Mouse (Mus musculus): ENCODE measurements around the gene Nkiras2. TPM values are rescaled to one million over a fixed set of nuclear protein-coding genes. Genes with fewer than 3 reads are reported as not detected.
A peak's percentile ranks its signal among the peaks of the same experiment; 100 is the strongest.

Gene Nkiras2
- polyA plus RNA-seq (2012; ENCODE audit: insufficient read depth, insufficient read length, low replicate concordance, missing spikeins), result not detected in 2 replicates

DNA sequence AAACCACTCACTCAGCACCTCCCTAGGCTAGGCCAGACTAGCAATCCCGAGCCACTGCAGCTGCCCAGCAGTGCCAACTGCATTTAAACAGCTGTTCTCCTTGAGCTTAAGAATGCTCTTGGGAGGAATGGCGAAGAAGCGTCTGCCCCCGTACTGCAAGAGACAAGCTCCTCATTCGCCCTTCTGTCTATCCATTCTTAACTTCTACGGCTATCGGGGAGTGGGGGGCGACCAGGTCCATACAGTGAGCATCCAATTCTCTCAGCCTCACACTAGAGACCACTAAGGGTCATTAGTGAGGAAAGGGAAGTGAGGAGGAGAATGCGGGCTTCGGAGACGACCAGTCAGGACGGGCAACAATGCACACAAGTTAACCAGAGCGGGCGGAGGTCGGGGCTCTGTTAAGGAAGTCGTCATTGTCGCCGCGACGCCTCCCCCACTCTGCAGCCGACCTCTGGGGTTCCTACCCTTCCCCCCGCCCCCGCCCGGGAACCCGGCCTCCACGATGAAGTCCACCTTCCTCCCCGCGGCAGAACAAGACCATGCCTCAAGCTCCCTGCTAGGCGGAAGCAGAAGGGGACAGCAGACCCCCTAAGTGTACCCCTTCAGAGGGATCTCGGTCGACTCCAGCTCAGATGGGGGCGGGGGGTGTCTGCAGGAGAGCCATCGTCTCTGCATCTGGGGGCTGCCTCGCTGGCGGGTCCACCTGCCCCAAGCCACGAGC lies at the start of gene Nkiras2:
Nkiras2 (plus strand) TSS at position 484 of the 724 bp plus-strand sequence.
- peak within 1 kb of the TSS; percentile 75 for H3K4me3 ChIP-seq (ENCODE audit: insufficient read depth, low read depth, low read length)
- TF ChIP-seq CTCF (IDR thresholded peaks at IDR 0.05; ENCODE audit: insufficient read depth, low read depth, low read length) (no peak), POLR2A (IDR thresholded peaks at IDR 0.05; ENCODE audit: insufficient read depth, low read depth, low read length) (no peak)
- peaks cover 10% of the 10 kb centered on the region for H3K4me1 ChIP-seq (ENCODE audit: control insufficient read depth, insufficient read depth, low read length)
- under 1% methylated on average over 36 of the region's 36 CpGs for WGBS
- peak within 1 kb of the TSS; percentile 83 for H3K27ac ChIP-seq (ENCODE audit: insufficient read depth, low read depth, low read length)

- TF ChIP-seq CTCF (IDR thresholded peaks at IDR 0.05; ENCODE audit: insufficient read depth, low read depth, low read length) (no peak), POLR2A (IDR thresholded peaks at IDR 0.05; ENCODE audit: insufficient read depth, low read depth, low read length) (no peak)
- H3K4me3 ChIP-seq (ENCODE audit: insufficient read depth, low read depth, low read length), result no peak overlapping the region
- H3K4me1 ChIP-seq (ENCODE audit: control insufficient read depth, insufficient read depth, low read length), result peaks cover 14% of the 10 kb centered on the region
- no peak overlapping the region for H3K27ac ChIP-seq (ENCODE audit: insufficient read depth, low read depth, low read length)
- 74% methylated on average over 9 of the region's 9 CpGs for WGBS
These were observed 49.3 kb upstream of the Nkiras2 start for GRCm38 (mm10) chr11:100569789-100570188.

DNA sequence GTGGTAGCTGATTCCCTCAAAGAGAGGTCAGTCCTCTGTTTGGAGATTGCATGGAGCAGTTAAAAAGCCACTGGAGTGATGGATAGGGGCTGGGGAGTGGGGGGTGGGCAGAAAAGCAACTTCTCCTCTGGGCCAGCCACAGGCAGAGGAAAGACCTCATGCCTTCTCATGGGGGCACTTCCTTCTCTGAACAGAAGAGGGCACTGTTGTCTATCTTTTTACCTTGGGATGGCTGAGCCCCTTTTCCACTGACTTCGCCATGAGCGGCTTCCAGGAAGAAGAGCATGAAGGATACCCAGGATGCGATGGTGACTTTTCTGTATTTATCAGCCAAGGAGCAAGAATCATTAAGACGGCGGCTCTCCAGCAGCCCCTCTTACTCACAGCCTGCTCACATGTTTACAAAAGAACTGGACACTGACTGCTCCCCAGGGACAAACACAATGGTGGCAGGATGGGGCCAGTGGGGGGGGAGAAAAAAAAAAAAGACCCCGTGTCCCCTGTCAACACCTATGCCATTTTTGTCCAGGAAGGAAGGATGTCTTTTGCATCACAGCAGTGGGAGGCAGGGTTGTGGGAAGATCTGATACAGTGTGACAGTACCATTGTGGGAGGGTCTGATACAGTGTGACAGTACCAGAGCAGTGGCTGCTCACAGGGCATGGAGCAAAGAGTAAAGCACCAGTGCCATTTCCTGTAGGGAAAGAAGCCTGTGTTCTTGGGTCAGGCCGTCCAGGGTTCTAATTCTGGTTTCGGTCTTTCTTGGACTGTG lies 48.4 kb upstream of the Nkiras2 start:
- TF ChIP-seq CTCF (IDR thresholded peaks at IDR 0.05; ENCODE audit: insufficient read depth, low read depth, low read length), result peak; percentile 6; the same call in 1 of the 2 replicates
- TF ChIP-seq POLR2A (IDR thresholded peaks at IDR 0.05; ENCODE audit: insufficient read depth, low read depth, low read length), result no peak
- 4% methylated on average over 8 of the region's 8 CpGs for WGBS
- H3K4me3 ChIP-seq (ENCODE audit: insufficient read depth, low read depth, low read length), result peak overlapping the region; percentile 37
- peaks cover 17% of the 10 kb centered on the region for H3K4me1 ChIP-seq (ENCODE audit: control insufficient read depth, insufficient read depth, low read length)
- H3K27ac ChIP-seq (ENCODE audit: insufficient read depth, low read depth, low read length), result no peak overlapping the region

DNA sequence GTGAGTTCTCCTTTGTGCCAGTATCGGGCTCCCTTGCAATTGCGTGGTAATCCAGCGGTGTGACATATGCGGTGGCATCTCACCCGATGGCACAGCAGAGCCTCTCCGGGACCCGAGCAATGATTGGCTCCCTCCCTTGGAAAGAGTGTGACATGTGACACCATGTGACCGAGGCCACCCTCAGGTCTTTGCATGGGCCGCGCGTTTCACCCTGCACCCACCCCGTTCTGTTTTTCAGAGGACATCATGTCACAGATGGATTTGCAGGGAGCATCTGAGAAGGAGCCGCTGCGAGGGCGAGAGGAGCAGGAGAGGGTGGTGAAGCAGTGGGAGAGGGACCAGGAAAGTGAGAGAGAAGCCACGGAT lies 47.9 kb upstream of the Nkiras2 start:
- no peak overlapping the region for H3K27ac ChIP-seq (ENCODE audit: insufficient read depth, low read depth, low read length)
- peak overlapping the region; percentile 37 for H3K4me3 ChIP-seq (ENCODE audit: insufficient read depth, low read depth, low read length)
- 6% methylated on average over 16 of the region's 16 CpGs for WGBS
- peaks cover 22% of the 10 kb centered on the region for H3K4me1 ChIP-seq (ENCODE audit: control insufficient read depth, insufficient read depth, low read length)
- no peak for TF ChIP-seq POLR2A (IDR thresholded peaks at IDR 0.05; ENCODE audit: insufficient read depth, low read depth, low read length)
- no peak for TF ChIP-seq CTCF (IDR thresholded peaks at IDR 0.05; ENCODE audit: insufficient read depth, low read depth, low read length)

GRCm38 (mm10) chr11:100574188-100574587 lies 44.9 kb upstream of the Nkiras2 start:
- WGBS, result 85% methylated on average over 3 of the region's 3 CpGs
- H3K4me3 ChIP-seq (ENCODE audit: insufficient read depth, low read depth, low read length), result peak overlapping the region; percentile 77; the same call in 1 of the 2 replicates
- H3K27ac ChIP-seq (ENCODE audit: insufficient read depth, low read depth, low read length), result no peak overlapping the region
- TF ChIP-seq POLR2A (IDR thresholded peaks at IDR 0.05; ENCODE audit: insufficient read depth, low read depth, low read length) (no peak), CTCF (IDR thresholded peaks at IDR 0.05; ENCODE audit: insufficient read depth, low read depth, low read length) (no peak)
- peaks cover 32% of the 10 kb centered on the region for H3K4me1 ChIP-seq (ENCODE audit: control insufficient read depth, insufficient read depth, low read length)

DNA sequence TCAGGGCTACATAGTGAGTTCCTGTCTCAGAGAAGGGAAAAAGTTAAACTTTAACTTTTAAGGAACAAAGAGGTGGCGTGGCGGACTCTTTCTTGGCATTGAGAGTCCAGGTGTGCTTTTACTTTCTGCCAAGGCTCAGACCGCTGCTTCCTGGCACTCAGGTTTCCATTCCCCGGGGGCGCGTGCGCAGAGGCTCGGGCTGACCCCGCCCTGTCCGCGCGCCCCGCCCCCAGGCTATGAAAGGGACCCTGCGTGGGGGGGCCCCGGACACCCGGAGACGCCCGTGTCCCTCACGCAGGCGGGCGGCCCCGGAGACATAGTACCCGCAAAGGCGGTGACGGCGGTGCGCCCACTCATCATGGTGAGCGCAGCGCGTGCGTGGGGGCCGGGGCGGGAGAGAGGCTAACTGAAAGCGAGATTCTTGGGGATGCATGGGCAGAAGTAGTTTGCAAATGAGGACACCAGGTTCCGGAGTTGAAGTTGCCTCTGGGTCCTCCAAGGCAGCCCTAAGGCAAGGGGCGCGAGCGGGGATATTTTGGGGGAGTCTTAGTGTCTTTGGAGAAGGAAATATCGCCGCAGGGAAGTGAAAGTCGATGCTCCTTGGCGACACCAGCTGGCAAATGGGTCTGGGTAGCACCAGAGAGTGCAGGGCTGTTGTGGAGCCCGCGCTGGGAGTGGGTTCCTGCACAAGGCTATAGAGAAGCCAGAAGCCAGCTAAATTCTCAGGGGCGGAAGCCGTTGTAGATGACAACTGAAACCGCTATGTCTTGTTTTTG lies 44.1 kb upstream of the Nkiras2 start, which contains the start of gene Cnp:
Cnp (plus strand) TSS at position 197 of the 776 bp plus-strand sequence.
- Histone ChIP-seq H3K4me1 (ENCODE audit: control insufficient read depth, insufficient read depth, low read length) (peaks cover 32% of the 10 kb centered on the region), H3K27ac (ENCODE audit: insufficient read depth, low read depth, low read length) (peak within 1 kb of the TSS; percentile 78), H3K4me3 (ENCODE audit: insufficient read depth, low read depth, low read length) (peak within 1 kb of the TSS; percentile 77)
- 2% methylated on average over 47 of the region's 47 CpGs for WGBS
- TF ChIP-seq POLR2A (IDR thresholded peaks at IDR 0.05; ENCODE audit: insufficient read depth, low read depth, low read length), result peak; percentile 40; the same call in 1 of the 2 replicates
- no peak for TF ChIP-seq CTCF (IDR thresholded peaks at IDR 0.05; ENCODE audit: insufficient read depth, low read depth, low read length)

DNA sequence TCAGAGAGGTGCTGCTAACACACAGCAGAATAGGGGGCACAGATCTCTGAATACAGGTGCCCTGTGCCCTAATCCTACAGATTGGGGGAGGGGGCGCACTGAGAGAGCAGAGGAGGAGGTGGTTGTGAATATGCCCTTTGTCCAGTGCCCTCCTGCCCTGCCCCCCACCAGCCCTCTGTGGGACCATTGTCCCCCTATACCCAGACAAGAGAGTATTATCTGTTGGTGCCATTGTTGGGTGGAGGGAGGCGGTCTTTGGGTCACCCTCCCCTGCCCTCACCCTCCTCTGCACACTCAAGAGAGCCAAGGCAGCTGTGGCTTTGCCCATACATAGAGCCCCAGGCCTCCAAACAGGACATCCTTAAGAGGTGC lies 43.6 kb upstream of the Nkiras2 start:
- Histone ChIP-seq H3K4me3 (ENCODE audit: insufficient read depth, low read depth, low read length) (peak overlapping the region; percentile 77), H3K27ac (ENCODE audit: insufficient read depth, low read depth, low read length) (peak overlapping the region; percentile 78; the same call in 1 of the 2 replicates), H3K4me1 (ENCODE audit: control insufficient read depth, insufficient read depth, low read length) (peaks cover 32% of the 10 kb centered on the region)
- 37% methylated on average over 2 of the region's 2 CpGs for WGBS
- TF ChIP-seq CTCF (IDR thresholded peaks at IDR 0.05; ENCODE audit: insufficient read depth, low read depth, low read length) (no peak), POLR2A (IDR thresholded peaks at IDR 0.05; ENCODE audit: insufficient read depth, low read depth, low read length) (no peak)

GRCm38 (mm10) chr11:100576256-100576655 lies 42.8 kb upstream of the Nkiras2 start:
- peak overlapping the region; percentile 5; the same call in 1 of the 2 replicates for H3K27ac ChIP-seq (ENCODE audit: insufficient read depth, low read depth, low read length)
- no peak overlapping the region for H3K4me3 ChIP-seq (ENCODE audit: insufficient read depth, low read depth, low read length)
- WGBS, result 80% methylated on average over 21 of the region's 21 CpGs
- peaks cover 25% of the 10 kb centered on the region for H3K4me1 ChIP-seq (ENCODE audit: control insufficient read depth, insufficient read depth, low read length)
- TF ChIP-seq CTCF (IDR thresholded peaks at IDR 0.05; ENCODE audit: insufficient read depth, low read depth, low read length) (no peak), POLR2A (IDR thresholded peaks at IDR 0.05; ENCODE audit: insufficient read depth, low read depth, low read length) (no peak)

Data from olfactory bulb, adult 2 months (tissue).